Comparison of ENCODE assay signal across 7 mouse cellular contexts in the genomic region with DNA sequence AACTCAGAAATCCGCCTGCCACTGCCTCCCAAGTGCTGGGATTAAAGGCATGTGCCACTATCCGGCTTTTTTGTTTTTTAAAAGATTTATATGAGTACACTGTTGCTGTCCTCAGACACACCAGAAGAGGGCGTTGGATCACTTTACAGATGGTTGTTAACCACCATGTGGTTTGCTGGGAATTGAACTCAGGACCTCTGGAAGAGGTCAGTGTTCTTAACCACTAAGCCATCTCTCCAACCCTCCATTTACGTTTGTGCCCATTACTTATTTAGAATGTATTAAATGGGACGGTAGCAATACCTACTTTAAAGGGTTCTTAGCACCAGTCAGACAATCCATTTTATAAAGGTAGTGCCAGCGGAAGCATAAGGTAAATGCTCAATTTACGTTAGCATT. TPM values are rescaled to one million over a fixed set of nuclear protein-coding genes. Genes with fewer than 3 reads are reported as not detected.
DNase-seq lines count a peak whose midpoint lies in the region; ATAC-seq and TF ChIP-seq lines count a peak whose summit lies in the region.

No protein-coding gene starts in this region.

- 20% methylated on average over 7 of the region's 7 CpGs for WGBS in neural tube, embryonic 11.5 days
- 20% methylated on average over 7 of the region's 7 CpGs for WGBS in forebrain, embryonic 15.5 days
- WGBS in liver, embryonic 16.5 days (ENCODE audit: insufficient replicate concordance): 16% methylated on average over 7 of the region's 7 CpGs
- WGBS in stomach, postnatal 0 days: 14% methylated on average over 7 of the region's 7 CpGs

- TF ChIP-seq CTCF in bone marrow macrophage, adult 2 months (IDR thresholded peaks at IDR 0.05; ENCODE audit: low read depth, low read length): no peak
- TF ChIP-seq CTCF in stomach, postnatal 0 days (IDR thresholded peaks at IDR 0.05; ENCODE audit: low read depth): peak; percentile 53

- DNase-seq in neural tube, embryonic 11.5 days (ENCODE audit: low spot score): no peak
- DNase-seq in neural tube, embryonic 10.5 days (ENCODE audit: extremely low spot score, low spot score): no peak
- no peak for DNase-seq in stomach, postnatal 0 days (ENCODE audit: low spot score)
- no peak for DNase-seq in gastrocnemius, postnatal 25 days

- TF ChIP-seq POLR2A in bone marrow macrophage, adult 2 months (IDR thresholded peaks at IDR 0.05; ENCODE audit: borderline replicate concordance, low read depth, low read length): no peak

- no peak overlapping the region for H3K9ac ChIP-seq in neural tube, embryonic 11.5 days (ENCODE audit: low read length)
- H3K9ac ChIP-seq in forebrain, embryonic 15.5 days (replicated peaks): peak overlapping the region; percentile 61; the same call in 1 of the 2 replicates
- peak overlapping the region; percentile 92 for H3K9ac ChIP-seq in liver, embryonic 16.5 days (ENCODE audit: low read depth, low read length)
- H3K9ac ChIP-seq in stomach, postnatal 0 days (ENCODE audit: low read length): peak overlapping the region; percentile 48

- no peaks in the 10 kb centered on the region for H3K36me3 ChIP-seq in neural tube, embryonic 11.5 days (ENCODE audit: control insufficient read depth, insufficient read depth, low read length)
- peaks cover 3% of the 10 kb centered on the region; the same call in 1 of the 2 replicates for H3K36me3 ChIP-seq in forebrain, embryonic 15.5 days
- H3K36me3 ChIP-seq in liver, embryonic 16.5 days (ENCODE audit: control insufficient read depth, insufficient read depth): no peaks in the 10 kb centered on the region
- no peaks in the 10 kb centered on the region for H3K36me3 ChIP-seq in stomach, postnatal 0 days (ENCODE audit: control insufficient read depth, insufficient read depth, low read length)

- peak overlapping the region; percentile 60 for H3K4me3 ChIP-seq in neural tube, embryonic 11.5 days (ENCODE audit: low read depth, low read length)
- H3K4me3 ChIP-seq in bone marrow macrophage, adult 2 months (ENCODE audit: insufficient read depth, low read length): peak overlapping the region; percentile 98
- H3K4me3 ChIP-seq in forebrain, embryonic 15.5 days: peak overlapping the region; percentile 85
- H3K4me3 ChIP-seq in liver, embryonic 16.5 days (ENCODE audit: low read depth, low read length): peak overlapping the region; percentile 99
- H3K4me3 ChIP-seq in stomach, postnatal 0 days (ENCODE audit: low read depth, low read length): peak overlapping the region; percentile 75

- no peak for TF ChIP-seq EP300 in stomach, postnatal 0 days (optimal IDR thresholded peaks at IDR 0.05)

- H3K4me2 ChIP-seq in neural tube, embryonic 11.5 days (ENCODE audit: low read depth): peak overlapping the region; percentile 34
- peak overlapping the region; percentile 71 for H3K4me2 ChIP-seq in forebrain, embryonic 15.5 days (replicated peaks)
- peak overlapping the region; percentile 88 for H3K4me2 ChIP-seq in liver, embryonic 16.5 days (ENCODE audit: low read depth, low read length)
- peak overlapping the region; percentile 74 for H3K4me2 ChIP-seq in stomach, postnatal 0 days (replicated peaks; ENCODE audit: low read depth)

- no peaks in the 10 kb centered on the region for H3K4me1 ChIP-seq in neural tube, embryonic 11.5 days (ENCODE audit: control insufficient read depth, insufficient read depth, low read length)
- H3K4me1 ChIP-seq in bone marrow macrophage, adult 2 months (ENCODE audit: control insufficient read depth, insufficient read depth, low read length): no peaks in the 10 kb centered on the region
- peaks cover 11% of the 10 kb centered on the region for H3K4me1 ChIP-seq in forebrain, embryonic 15.5 days
- H3K4me1 ChIP-seq in liver, embryonic 16.5 days (ENCODE audit: control insufficient read depth, low read depth, low read length): no peaks in the 10 kb centered on the region; the same call in 1 of the 2 replicates
- no peaks in the 10 kb centered on the region for H3K4me1 ChIP-seq in stomach, postnatal 0 days (replicated peaks; ENCODE audit: control insufficient read depth, insufficient read depth)

- H3K9me3 ChIP-seq in neural tube, embryonic 11.5 days (ENCODE audit: control insufficient read depth, low read length): no peaks in the 10 kb centered on the region
- no peaks in the 10 kb centered on the region for H3K9me3 ChIP-seq in forebrain, embryonic 15.5 days
- H3K9me3 ChIP-seq in liver, embryonic 16.5 days (replicated peaks; ENCODE audit: control insufficient read depth, low read length): no peaks in the 10 kb centered on the region
- H3K9me3 ChIP-seq in stomach, postnatal 0 days (ENCODE audit: control insufficient read depth, low read length): no peaks in the 10 kb centered on the region

- peak; percentile 15; the same call in 1 of the 2 replicates for ATAC-seq in neural tube, embryonic 11.5 days (ENCODE audit: insufficient read depth, low FRiP score, low TSS enrichment)
- peak; percentile 6; the same call in 1 of the 2 replicates for ATAC-seq in forebrain, embryonic 15.5 days (replicated peaks)
- ATAC-seq in liver, embryonic 16.5 days (ENCODE audit: low read depth): no peak
- no peak for ATAC-seq in stomach, postnatal 0 days (ENCODE audit: low FRiP score, low TSS enrichment)

- H3K27ac ChIP-seq in neural tube, embryonic 11.5 days (ENCODE audit: low read depth, low read length): no peak overlapping the region
- H3K27ac ChIP-seq in bone marrow macrophage, adult 2 months (ENCODE audit: insufficient read depth, low read depth, low read length): peak overlapping the region; percentile 53; the same call in 1 of the 2 replicates
- H3K27ac ChIP-seq in forebrain, embryonic 15.5 days (replicated peaks): peak overlapping the region; percentile 85
- no peak overlapping the region; the same call in 1 of the 2 replicates for H3K27ac ChIP-seq in liver, embryonic 16.5 days (ENCODE audit: low read length)
- H3K27ac ChIP-seq in stomach, postnatal 0 days (replicated peaks): no peak overlapping the region

- no peaks in the 10 kb centered on the region for H3K27me3 ChIP-seq in neural tube, embryonic 11.5 days (ENCODE audit: control insufficient read depth, insufficient read depth, low read length)
- no peaks in the 10 kb centered on the region for H3K27me3 ChIP-seq in forebrain, embryonic 15.5 days
- no peaks in the 10 kb centered on the region for H3K27me3 ChIP-seq in liver, embryonic 16.5 days (ENCODE audit: control insufficient read depth, insufficient read depth, low read depth, low read length)
- no peaks in the 10 kb centered on the region for H3K27me3 ChIP-seq in stomach, postnatal 0 days (ENCODE audit: control insufficient read depth, insufficient read depth, low read length)

RNA-seq across cellular contexts. Expression of a gene that starts 0.9 kb away (rescaled TPM):
- polyA plus RNA-seq in neural tube, embryonic 11.5 days (2014; fragmentation: Nextera tagmentation; extraction: Ambion mirVana): 57.0 and 58.4 TPM in 2 replicates
- polyA plus RNA-seq in bone marrow macrophage, adult 2 months (2012; ENCODE audit: insufficient read depth, insufficient read length, missing spikeins): 30.3 and 39.2 TPM in 2 replicates
- 33.1 and 34.9 TPM in 2 replicates for polyA plus RNA-seq in forebrain, embryonic 15.5 days (2015; fragmentation: Nextera tagmentation; extraction: Ambion mirVana)
- 27.6 and 30.3 TPM in 2 replicates for polyA plus RNA-seq in liver, embryonic 16.5 days (2015; fragmentation: Nextera tagmentation; extraction: Ambion mirVana)
- 10.6 and 15.6 TPM in 2 replicates for polyA plus RNA-seq in stomach, postnatal 0 days (2015; fragmentation: Nextera tagmentation; extraction: Ambion mirVana)
- 1 to 10 TPM in 1 of 2 experiments, under 1 TPM in 1; 0.82 to 1.4 TPM for total RNA-seq in gastrocnemius, postnatal 25 days (2021)

RNA-seq across cellular contexts. Expression of a gene that starts 42.0 kb away (rescaled TPM):
- 8.9 and 9.4 TPM in 2 replicates for polyA plus RNA-seq in neural tube, embryonic 11.5 days (2014; fragmentation: Nextera tagmentation; extraction: Ambion mirVana)
- 4.8 and 5.2 TPM in 2 replicates for polyA plus RNA-seq in bone marrow macrophage, adult 2 months (2012; ENCODE audit: insufficient read depth, insufficient read length, missing spikeins)
- polyA plus RNA-seq in forebrain, embryonic 15.5 days (2015; fragmentation: Nextera tagmentation; extraction: Ambion mirVana): 5.6 and 6.5 TPM in 2 replicates
- polyA plus RNA-seq in liver, embryonic 16.5 days (2015; fragmentation: Nextera tagmentation; extraction: Ambion mirVana): 10.0 and 10.7 TPM in 2 replicates
- polyA plus RNA-seq in stomach, postnatal 0 days (2015; fragmentation: Nextera tagmentation; extraction: Ambion mirVana): 3.9 and 4.3 TPM in 2 replicates
- total RNA-seq in gastrocnemius, postnatal 25 days (2021): 10 to 100 TPM; 15.7 to 17.0 TPM

Comparison
In these comparisons a context has a peak if more than half of its experiments do, and no peak if none do; other contexts are left out.
1. ATAC-seq: peak in neural tube, embryonic 11.5 days (single experiment) and forebrain, embryonic 15.5 days (single experiment); none in liver, embryonic 16.5 days (single experiment) and stomach, postnatal 0 days (single experiment).
2. H3K27ac ChIP-seq: peak in bone marrow macrophage, adult 2 months (single experiment) and forebrain, embryonic 15.5 days (single experiment); none in neural tube, embryonic 11.5 days (single experiment), liver, embryonic 16.5 days (single experiment) and stomach, postnatal 0 days (single experiment).
3. H3K4me2 ChIP-seq: peak in every context shown above with its lines; median percentile 88 in liver, embryonic 16.5 days; 74 in stomach, postnatal 0 days; 71 in forebrain, embryonic 15.5 days; 34 in neural tube, embryonic 11.5 days.
4. Peak in every context shown above with its lines, with median percentiles within 50 percentile points of each other: H3K4me3 ChIP-seq.